Mouse (Mus musculus) intestine, embryonic 15.5 days (tissue): ENCODE measurements around the gene Map4k4. TPM values are rescaled to one million over a fixed set of nuclear protein-coding genes. Genes with fewer than 3 reads are reported as not detected.
A peak's percentile ranks its signal among the peaks of the same experiment; 100 is the strongest.

Experiments used
- ATAC-seq: fragments of 200-750 bp; cut with Nextera tagmentation; 2 replicates; pipeline ENCODE4 v1.8.0; 2017; ENCODE audit warnings: moderate TSS enrichment, moderate library complexity
- H3K27ac ChIP-seq: fragments of 300-500 bp; sonication (generic); 2 replicates; pipeline ENCODE4 v1.5.1; 2015; ENCODE audit warnings: mild to moderate bottlenecking, inconsistent platforms
- H3K27me3 ChIP-seq: fragments of 300-500 bp; sonication (generic); replicated peaks from 2 replicates; pipeline ENCODE4 v1.6.1; 2015; ENCODE audit warnings: inconsistent platforms
- H3K36me3 ChIP-seq: fragments of 300-500 bp; sonication (generic); 2 replicates; pipeline ENCODE4 v1.6.1; 2015; ENCODE audit warnings: inconsistent platforms
- H3K4me1 ChIP-seq: fragments of 300-500 bp; sonication (generic); replicated peaks from 2 replicates; pipeline ENCODE4 v1.6.1; 2015; ENCODE audit warnings: inconsistent platforms
- H3K4me2 ChIP-seq: fragments of 300-500 bp; sonication (generic); replicated peaks from 2 replicates; pipeline ENCODE4 v1.6.1; 2015; ENCODE audit warnings: mild to moderate bottlenecking, inconsistent platforms
- H3K4me3 ChIP-seq: fragments of 300-500 bp; sonication (generic); replicated peaks from 2 replicates; pipeline ENCODE4 v1.5.1; 2015; ENCODE audit warnings: inconsistent platforms
- H3K9ac ChIP-seq: fragments of 300-500 bp; sonication (generic); 2 replicates; pipeline ENCODE4 v1.6.1; 2015; ENCODE audit warnings: inconsistent platforms
- H3K9me3 ChIP-seq: fragments of 300-500 bp; sonication (generic); 2 replicates; pipeline ENCODE4 v1.6.1; 2016; ENCODE audit warnings: inconsistent platforms
- WGBS: fragments of 180-500 bp; shearing (Covaris S2); methylation state at CpG from one replicate; pipeline ENCODE4 v1.1.7; 2015; 5-methylcytosine and 5-hydroxymethylcytosine counted together
- polyA plus RNA-seq: library from polyadenylated mRNA; unstranded; fragments of >200 nt; fragmentation: Nextera tagmentation; extraction: Ambion mirVana; gene quantifications from 2 replicates; pipeline ENCODE4 v1.2.1, GENCODE M21; 2015

The Map4k4 gene
- polyA plus RNA-seq, result 20.0 and 25.5 TPM in 2 replicates

DNA sequence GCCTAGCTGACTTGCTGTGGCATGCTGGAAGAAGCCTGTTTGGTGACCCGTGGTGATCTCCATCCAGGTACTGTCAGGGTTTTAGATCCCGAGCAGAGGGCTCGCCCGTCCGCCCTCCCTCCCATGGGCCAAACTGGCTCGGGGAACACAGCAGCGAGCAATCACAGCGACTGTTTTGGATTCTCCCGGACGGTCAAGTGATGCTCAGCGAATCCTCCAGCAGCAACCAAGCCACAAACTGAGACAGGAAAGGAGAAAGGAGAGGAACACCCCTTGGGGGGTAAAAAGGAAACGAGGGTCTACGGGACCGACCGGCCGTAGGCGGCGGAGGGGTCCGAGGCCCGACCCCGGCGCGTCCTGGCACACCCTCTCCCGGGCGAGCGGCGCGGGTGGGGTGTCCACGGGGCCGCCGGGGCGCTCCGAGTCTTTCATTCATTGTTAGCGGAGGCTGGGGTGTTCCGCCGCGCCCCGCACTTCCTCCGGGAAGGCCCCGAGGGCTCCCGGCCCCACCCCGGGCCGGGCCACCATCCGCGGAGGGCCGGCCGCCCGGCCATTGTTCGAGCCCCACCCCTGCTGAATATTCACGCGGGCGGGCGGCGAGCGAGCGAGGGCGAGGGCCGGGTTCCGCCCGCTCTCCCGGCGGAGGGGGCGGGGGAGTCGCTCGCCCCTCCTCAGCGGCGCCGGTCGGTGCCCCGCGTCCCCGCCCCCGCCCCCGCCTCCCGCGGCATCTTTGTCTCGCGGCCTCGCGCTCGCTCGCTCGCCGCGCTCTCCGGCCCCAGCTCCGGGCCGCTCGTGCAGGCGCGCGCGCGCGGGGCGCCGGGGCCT lies at the start of gene Map4k4:
TSS of gene Map4k4 (plus strand) at position 733 of the 825 bp plus-strand sequence.
- 1% methylated on average over 73 of the region's 97 CpGs for WGBS
- Histone ChIP-seq H3K9me3 (no peaks in the 10 kb centered on the region), H3K27ac (peak within 1 kb of the TSS; percentile 95), H3K4me2 (peak within 1 kb of the TSS; percentile 79), H3K9ac (peak within 1 kb of the TSS; percentile 93), H3K27me3 (no peaks in the 10 kb centered on the region), H3K36me3 (no peaks in the 10 kb centered on the region), H3K4me1 (peaks cover 16% of the 10 kb centered on the region), H3K4me3 (peak within 1 kb of the TSS; percentile 72)
- ATAC-seq, result peak; percentile 90

DNA sequence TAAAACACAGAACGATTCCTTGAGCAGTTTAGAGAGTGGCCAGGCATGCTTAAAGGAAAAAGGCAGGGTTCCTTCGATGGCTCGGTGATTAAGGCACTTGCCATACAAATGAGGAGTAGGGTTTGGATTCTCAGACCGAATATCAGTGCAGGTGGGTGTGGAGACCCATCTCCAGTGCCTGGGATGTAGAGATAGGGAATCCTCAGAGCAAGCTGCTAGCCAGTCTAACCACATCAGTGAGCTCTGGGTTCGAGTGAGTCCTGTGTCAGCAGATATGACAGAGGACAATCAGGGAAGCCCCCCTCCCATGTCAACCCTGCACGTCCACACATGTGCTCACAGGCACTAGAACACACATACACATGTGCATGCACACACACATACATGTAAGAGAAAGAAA lies 44.8 kb upstream of the Map4k4 start:
- Histone ChIP-seq H3K9ac (no peak overlapping the region), H3K4me3 (no peak overlapping the region), H3K9me3 (no peaks in the 10 kb centered on the region), H3K27me3 (no peaks in the 10 kb centered on the region), H3K36me3 (no peaks in the 10 kb centered on the region), H3K27ac (no peak overlapping the region), H3K4me2 (no peak overlapping the region), H3K4me1 (no peaks in the 10 kb centered on the region)
- no peak for ATAC-seq
- 87% methylated on average over 6 of the region's 6 CpGs for WGBS

- H3K27me3 ChIP-seq, result no peaks in the 10 kb centered on the region
- H3K36me3 ChIP-seq, result no peaks in the 10 kb centered on the region
- H3K27ac ChIP-seq, result no peak overlapping the region
Observed at GRCm38 (mm10) chr1:39856795-39857447, 43.8 kb upstream of the Map4k4 start.

DNA sequence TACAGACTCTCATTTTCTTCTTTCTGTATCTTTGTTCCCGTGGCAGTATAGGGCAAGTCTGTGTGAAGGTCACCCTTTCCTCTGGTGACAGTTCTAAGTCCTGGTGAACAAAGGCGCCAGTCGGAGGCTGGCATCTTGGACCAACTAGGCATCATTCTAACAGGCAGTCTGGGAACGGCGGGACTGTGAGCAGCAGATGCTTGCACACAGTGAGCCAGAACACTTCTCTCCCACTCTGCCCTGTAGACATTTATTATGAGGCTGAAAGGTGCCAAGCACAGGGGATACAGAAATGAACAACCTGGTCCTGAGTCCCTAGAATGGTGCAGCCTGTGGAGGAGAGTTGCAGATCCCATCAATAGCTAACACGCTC lies 43.3 kb upstream of the Map4k4 start:
- H3K4me3 ChIP-seq, result no peak overlapping the region
- no peak overlapping the region for H3K9ac ChIP-seq
- H3K27me3 ChIP-seq, result no peaks in the 10 kb centered on the region
- no peaks in the 10 kb centered on the region for H3K9me3 ChIP-seq
- no peaks in the 10 kb centered on the region for H3K4me1 ChIP-seq
- no peak overlapping the region for H3K27ac ChIP-seq
- no peak overlapping the region for H3K4me2 ChIP-seq
- 89% methylated on average over 6 of the region's 6 CpGs for WGBS
- ATAC-seq, result no peak
- no peaks in the 10 kb centered on the region for H3K36me3 ChIP-seq

More at GRCm38 (mm10) chr1:39856795-39857447, 43.8 kb upstream of the Map4k4 start:
- no peaks in the 10 kb centered on the region for H3K4me1 ChIP-seq
- ATAC-seq, result no peak
- 82% methylated on average over 7 of the region's 7 CpGs for WGBS
- H3K4me2 ChIP-seq, result no peak overlapping the region
- H3K9me3 ChIP-seq, result no peaks in the 10 kb centered on the region
- H3K9ac ChIP-seq, result no peak overlapping the region
- H3K4me3 ChIP-seq, result no peak overlapping the region

DNA sequence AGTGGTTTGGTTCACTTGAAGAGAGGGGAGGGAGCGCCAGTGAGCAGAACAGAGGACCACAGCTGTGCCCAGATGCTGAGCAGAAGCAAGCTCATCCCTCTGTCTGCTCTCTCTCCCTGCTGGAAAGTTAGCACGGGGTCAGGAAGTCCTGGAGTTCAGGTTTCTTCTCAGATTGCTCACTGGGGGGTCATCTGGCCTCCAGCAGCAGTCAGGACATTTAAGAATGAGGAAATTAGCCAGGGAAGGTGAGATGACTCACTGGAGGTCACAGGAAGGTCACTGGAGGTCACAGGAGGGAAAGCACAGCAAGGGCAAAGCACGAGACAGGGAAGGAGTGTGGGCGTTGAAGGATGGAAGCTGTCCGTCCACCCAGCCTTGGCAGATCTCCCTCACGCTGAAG lies 41.5 kb upstream of the Map4k4 start:
- ATAC-seq, result 0 out of 2 replicates have a peak, but pooled peaks have one; percentile 23
- Histone ChIP-seq H3K27ac (no peak overlapping the region), H3K27me3 (no peaks in the 10 kb centered on the region), H3K9me3 (no peaks in the 10 kb centered on the region), H3K36me3 (no peaks in the 10 kb centered on the region), H3K4me2 (no peak overlapping the region), H3K4me1 (no peaks in the 10 kb centered on the region), H3K4me3 (no peak overlapping the region), H3K9ac (no peak overlapping the region)
- WGBS, result 38% methylated on average over 6 of the region's 6 CpGs

DNA sequence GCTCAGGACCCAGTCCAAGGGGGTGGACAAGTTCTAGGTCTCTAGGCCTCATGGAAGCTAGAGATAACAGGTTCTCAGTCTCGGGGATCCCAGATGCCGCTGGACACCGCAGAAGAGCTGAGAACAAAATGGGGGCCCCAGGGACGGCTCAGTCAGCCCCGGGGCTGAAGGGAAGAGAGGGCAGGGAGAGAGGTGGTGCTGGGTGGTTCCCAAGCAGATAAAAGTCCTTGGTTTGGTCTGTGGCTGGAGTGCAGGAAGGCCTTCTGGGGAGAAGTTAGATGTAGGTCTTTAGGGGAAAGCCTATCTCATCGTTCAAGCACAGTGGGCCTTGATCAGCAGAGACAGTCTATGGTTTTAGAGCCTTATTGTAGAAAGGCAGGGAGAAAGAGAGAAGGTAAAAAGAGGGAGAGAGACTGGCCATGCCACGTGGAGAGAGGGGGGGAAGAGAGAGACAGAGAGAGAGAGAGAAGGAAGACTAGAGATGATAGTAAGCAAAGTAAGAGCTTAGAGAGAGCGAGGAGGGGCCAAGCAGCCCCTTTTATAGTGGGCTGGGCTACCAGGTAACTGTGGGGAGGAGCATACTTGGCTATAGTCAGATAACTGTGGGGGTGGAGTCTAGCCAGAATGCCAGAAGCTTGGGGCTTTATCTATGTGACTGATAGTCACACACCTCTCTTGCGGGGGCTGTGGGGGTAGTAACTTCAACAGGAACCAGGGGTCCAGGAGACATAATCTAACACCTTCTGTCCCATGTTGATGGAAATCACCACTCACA lies 34.2 kb upstream of the Map4k4 start:
- H3K9me3 ChIP-seq, result no peaks in the 10 kb centered on the region
- peaks cover 20% of the 10 kb centered on the region for H3K4me1 ChIP-seq
- H3K27ac ChIP-seq, result no peak overlapping the region
- no peaks in the 10 kb centered on the region for H3K36me3 ChIP-seq
- WGBS, result 82% methylated on average over 9 of the region's 9 CpGs
- no peaks in the 10 kb centered on the region for H3K27me3 ChIP-seq
- H3K9ac ChIP-seq, result no peak overlapping the region
- no peak overlapping the region for H3K4me2 ChIP-seq
- no peak for ATAC-seq
- H3K4me3 ChIP-seq, result no peak overlapping the region

DNA sequence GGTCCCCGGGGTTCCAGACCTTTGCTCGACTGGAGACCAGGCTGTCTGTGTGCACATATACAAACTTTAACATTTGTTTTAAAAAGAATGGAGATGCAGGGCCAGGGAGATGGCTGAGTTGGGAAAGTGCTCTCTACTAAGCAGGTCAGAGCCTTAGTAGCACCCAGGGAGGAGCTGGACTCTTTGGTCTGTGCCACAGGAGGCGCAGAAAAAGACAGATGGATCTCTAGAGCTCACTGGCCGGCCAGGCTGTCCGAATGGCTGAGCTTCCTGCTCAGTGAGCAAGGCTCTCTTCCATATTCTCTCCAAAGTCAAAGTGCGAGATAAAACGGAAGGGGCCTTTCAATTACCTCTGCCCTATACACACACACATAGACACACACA lies 33.6 kb upstream of the Map4k4 start:
- Histone ChIP-seq H3K27ac (0 out of 2 replicates have a peak overlapping the region, but pooled peaks have one; percentile 9), H3K27me3 (no peaks in the 10 kb centered on the region), H3K4me2 (no peak overlapping the region), H3K36me3 (no peaks in the 10 kb centered on the region), H3K4me3 (no peak overlapping the region), H3K9ac (no peak overlapping the region), H3K9me3 (no peaks in the 10 kb centered on the region), H3K4me1 (peaks cover 20% of the 10 kb centered on the region)
- 62% methylated on average over 7 of the region's 7 CpGs for whole genome bisulfite sequencing
- ATAC-seq, result no peak; the same call in 1 of the 2 replicates

GRCm38 (mm10) chr1:39867966-39868593 lies 32.6 kb upstream of the Map4k4 start:
- Histone ChIP-seq H3K4me2 (peak overlapping the region; percentile 15; the same call in 1 of the 2 replicates), H3K27me3 (no peaks in the 10 kb centered on the region), H3K4me1 (peaks cover 20% of the 10 kb centered on the region), H3K9me3 (no peaks in the 10 kb centered on the region), H3K4me3 (no peak overlapping the region), H3K36me3 (no peaks in the 10 kb centered on the region), H3K9ac (no peak overlapping the region), H3K27ac (peak overlapping the region; percentile 29; the same call in 1 of the 2 replicates)
- peak; percentile 78 for ATAC-seq
- 13% methylated on average over 6 of the region's 6 CpGs for WGBS

GRCm38 (mm10) chr1:39868825-39869571 lies 31.7 kb upstream of the Map4k4 start:
- peak; percentile 88 for ATAC-seq
- Histone ChIP-seq H3K9me3 (no peaks in the 10 kb centered on the region), H3K4me2 (no peak overlapping the region), H3K36me3 (no peaks in the 10 kb centered on the region), H3K4me1 (peaks cover 20% of the 10 kb centered on the region), H3K4me3 (no peak overlapping the region), H3K9ac (no peak overlapping the region), H3K27ac (0 out of 2 replicates have a peak overlapping the region, but pooled peaks have one; percentile 10), H3K27me3 (no peaks in the 10 kb centered on the region)
- 36% methylated on average over 10 of the region's 10 CpGs for WGBS

GRCm38 (mm10) chr1:39869721-39870201 lies 31.0 kb upstream of the Map4k4 start:
- Histone ChIP-seq H3K4me2 (no peak overlapping the region), H3K9me3 (no peaks in the 10 kb centered on the region), H3K4me1 (peaks cover 20% of the 10 kb centered on the region), H3K4me3 (no peak overlapping the region), H3K27me3 (no peaks in the 10 kb centered on the region), H3K36me3 (no peaks in the 10 kb centered on the region), H3K27ac (0 out of 2 replicates have a peak overlapping the region, but pooled peaks have one; percentile 10), H3K9ac (no peak overlapping the region)
- 74% methylated on average over 12 of the region's 12 CpGs for WGBS
- ATAC-seq, result no peak

- no peaks in the 10 kb centered on the region for H3K36me3 ChIP-seq
- 59% methylated on average over 3 of the region's 3 CpGs for WGBS
- H3K9me3 ChIP-seq, result no peaks in the 10 kb centered on the region
- no peaks in the 10 kb centered on the region for H3K4me1 ChIP-seq
- H3K4me2 ChIP-seq, result no peak overlapping the region
- H3K9ac ChIP-seq, result no peak overlapping the region
- H3K27me3 ChIP-seq, result no peaks in the 10 kb centered on the region
- H3K4me3 ChIP-seq, result no peak overlapping the region
- no peak for ATAC-seq
- no peak overlapping the region for H3K27ac ChIP-seq
Observed at GRCm38 (mm10) chr1:39877981-39878380, 22.7 kb upstream of the Map4k4 start.
